Mouse (Mus musculus) ES-Bruce4 (cell line): ENCODE measurements around the gene Drg1.

Source experiments
- CTCF ChIP-seq: IDR thresholded peaks from one replicate; pipeline ENCODE4 v1.8.1; 2011; ENCODE audit warnings: low read depth, low read length
- EP300 ChIP-seq: IDR thresholded peaks from 2 replicates; pipeline ENCODE4 v1.6.1; 2011; ENCODE audit warnings: low read depth, low read length; ENCODE audit not compliant: insufficient read depth

DNA sequence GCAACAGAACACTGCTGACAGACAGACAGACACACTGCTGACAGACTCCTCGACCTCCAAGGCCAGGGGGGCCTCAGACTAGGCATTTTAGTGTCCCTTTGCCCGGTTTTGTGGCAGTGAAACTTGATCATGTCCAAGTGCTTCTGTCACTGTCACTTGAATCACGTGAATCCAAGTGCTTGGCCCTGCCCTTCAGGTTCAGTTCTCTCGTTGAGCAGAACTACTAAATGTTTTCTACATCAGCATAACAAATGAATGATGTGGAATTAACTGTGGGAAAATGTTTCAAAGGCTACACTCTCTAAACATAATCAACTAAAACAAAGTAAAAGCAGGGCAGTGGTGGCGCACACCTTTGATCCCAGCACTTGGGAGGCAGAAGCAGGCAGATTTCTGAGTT is 12.1 kb upstream of the Drg1 start:
- TF ChIP-seq EP300 (no peak), CTCF (no peak)
